Mouse (Mus musculus) monocyte, adult 2 months (primary cell): ENCODE data around the gene Trem1.

Experiments used
- DNase-seq, 2 experiments: peaks; one replicate each; pipeline ENCODE4 v3.0.0; 2022; ENCODE audit warnings: low spot score in 2 of 2, low read depth in 1 of 2

The Trem1 gene

DNA sequence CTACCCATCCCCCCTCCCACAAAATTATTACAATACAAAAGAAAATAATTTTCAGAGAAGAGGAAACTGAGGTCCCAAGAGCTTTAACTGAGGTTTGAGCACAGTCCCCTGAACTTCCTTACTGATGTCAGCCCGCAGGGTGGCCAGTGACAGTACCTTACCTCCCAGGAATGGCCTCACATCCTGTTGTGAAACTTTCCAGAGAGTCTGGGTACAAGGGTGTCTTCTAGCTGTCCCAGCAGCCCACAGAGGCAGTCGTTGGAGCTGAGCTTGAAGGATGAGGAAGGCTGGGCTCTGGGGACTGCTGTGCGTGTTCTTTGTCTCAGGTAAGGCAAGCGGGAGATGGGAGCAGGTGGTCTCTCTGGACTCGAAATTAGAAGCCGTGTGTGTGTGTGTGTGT is at the start of gene Trem1:
Gene Trem1, plus strand, starts transcription at position 251 of the 400 bp plus-strand sequence.
- peak; percentile 65 to 71 for DNase-seq

DNA sequence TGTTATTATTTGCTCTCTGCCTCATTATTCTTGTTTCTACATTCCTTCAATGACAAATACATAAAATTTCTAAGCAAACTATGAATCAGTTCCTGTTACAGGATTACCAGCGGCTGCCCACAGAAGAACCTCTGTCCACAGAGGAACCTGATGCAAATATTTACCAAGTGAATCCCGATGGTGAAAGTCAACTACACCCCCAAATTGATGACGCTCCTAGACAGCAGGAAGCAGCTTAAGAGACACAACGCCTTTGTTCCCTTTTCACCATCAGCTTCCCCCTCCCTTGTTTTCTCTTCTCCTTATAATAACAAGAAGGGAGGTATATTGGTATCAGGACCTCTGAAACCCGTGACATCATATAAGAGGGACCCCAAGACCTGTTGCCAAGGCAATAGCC is 47.3 kb upstream of the Trem1 start:
- peak; percentile 58 to 70 for DNase-seq

DNA sequence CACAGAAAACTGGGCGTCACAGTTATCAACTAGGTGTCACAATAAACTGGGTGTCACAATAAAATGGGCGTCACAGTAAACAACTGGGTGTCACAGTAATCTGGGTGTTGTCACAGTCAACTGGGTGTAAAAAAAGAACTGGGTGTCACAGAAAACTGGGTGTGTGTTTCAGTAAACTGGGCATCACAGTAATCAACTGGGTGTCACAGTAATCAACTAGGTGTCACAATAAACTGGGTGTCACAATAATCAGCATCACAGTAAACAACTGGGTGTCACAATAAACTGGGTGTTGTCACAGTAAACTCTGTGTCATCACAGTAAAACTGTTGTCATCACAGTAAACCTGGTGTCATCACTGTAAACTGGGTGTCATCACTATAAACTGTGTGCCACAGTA is 40.2 kb upstream of the Trem1 start:
- no peak for DNase-seq

DNA sequence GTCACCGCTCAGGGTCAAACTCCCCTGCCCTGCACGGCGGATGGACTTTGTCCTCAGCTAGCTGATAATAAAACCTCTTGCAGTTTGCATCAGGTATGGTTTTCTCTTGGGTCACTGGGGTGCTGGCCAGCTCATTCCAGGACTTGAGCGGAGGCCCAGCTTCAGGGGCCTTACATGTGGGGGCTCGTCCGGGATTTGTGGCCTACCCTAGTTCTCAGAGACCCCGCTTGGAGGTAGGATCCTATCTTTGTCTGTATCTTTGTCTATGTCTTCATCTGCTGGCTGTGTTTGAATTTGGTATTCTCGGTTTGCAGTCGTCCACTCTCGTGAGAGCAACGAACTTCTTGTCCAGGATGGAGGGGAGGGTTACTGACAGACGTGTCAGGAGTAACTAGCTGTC is 29.5 kb upstream of the Trem1 start:
- DNase-seq: no peak

DNA sequence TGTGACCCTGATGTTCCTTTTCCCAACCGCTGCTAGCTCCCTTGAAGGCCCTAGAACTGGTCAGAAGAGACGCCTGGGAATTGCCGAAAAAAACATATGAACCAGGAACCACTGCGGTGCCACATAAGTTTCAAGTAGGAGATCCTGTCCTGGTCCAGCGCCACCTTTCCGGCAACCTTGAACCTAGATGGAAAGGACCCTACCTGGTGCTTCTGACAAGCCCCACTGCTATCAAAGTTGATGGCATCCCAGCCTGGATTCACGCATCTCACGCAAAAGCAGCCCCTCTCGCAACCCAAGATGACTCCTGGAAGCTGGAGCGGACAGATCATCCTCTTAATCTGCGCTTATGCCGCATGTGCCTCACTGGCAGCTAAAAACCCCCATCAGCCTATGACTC is 20.0 kb upstream of the Trem1 start:
- no peak for DNase-seq

DNA sequence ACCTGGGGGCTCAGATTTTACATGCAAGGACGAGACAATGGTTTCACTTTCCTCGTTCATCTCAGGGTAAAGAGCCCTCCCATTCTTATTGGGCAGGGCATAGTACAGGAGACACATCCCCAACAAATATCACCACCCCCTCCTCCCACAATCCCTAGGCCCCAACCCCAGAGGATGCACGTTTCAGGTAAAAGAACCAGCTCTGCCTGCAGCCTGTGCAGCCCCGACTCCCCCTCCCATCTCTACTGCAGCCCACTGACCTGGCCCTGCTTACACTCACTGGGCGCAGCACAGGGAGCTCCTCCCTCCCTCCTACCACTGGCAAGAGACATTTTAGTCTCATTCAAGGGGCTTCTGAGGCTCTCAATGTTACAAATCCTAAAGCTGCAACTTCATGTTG is 19.1 kb upstream of the Trem1 start:
- no peak for DNase-seq

DNA sequence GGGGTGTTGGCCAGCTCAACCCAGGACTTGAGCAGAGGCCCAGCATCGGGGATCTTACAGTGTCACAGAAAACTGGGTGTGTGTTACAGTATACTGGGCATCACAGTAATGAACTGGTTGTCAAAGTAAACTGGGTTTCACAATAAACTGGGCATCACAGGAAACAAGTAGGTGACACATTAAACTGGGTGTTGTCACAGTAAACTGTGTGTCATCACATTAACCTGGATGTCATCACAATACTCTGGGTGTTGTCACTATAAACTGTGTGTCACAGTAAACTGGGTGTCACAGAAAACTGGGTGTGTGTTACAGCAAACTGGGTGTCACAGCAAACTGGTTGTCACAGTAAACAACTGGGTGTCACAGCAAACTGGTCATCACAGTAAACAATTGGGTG is 17.1 kb upstream of the Trem1 start:
- no peak for DNase-seq

DNA sequence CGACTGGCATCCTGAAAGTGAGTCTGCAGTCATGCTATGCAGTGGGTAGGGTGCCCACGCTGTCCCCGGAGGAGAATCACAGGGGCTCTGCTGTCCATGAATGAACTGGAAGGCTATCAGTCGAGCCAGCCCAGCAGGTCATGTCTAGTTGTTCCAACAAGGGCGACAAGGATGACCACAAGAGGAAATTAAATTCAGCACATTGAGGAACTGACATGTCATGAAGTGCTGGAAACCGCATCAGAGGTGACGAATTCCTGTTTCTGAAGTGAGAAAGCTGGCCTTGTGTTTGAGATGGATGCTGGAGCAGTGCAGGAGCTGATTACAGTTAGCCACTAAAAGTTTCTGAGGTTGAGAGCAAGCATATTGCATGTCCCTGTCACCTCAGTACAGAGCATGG is 1.9 kb upstream of the Trem1 start:
- DNase-seq: peak; percentile 33 to 39

DNA sequence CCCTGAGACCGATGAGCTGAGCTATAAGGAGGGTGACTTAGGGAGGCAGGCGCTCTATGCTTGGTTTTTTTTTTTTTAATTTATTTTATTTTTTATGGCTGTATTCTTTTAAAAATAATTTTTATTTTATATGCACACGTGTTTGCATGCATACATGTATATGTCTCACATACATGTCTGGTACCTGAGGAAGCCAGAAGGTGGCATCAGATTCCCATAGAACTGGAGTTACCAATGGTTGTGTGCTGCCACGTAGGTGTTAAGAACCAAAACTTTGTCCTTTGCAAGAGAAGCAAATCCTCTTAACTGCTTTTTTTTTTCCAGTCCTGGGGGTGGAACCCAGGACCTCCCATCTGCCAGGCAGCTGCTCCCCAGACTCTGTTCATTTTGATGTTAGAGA is 1.2 kb downstream of the Trem1 start:
- DNase-seq: no peak

DNA sequence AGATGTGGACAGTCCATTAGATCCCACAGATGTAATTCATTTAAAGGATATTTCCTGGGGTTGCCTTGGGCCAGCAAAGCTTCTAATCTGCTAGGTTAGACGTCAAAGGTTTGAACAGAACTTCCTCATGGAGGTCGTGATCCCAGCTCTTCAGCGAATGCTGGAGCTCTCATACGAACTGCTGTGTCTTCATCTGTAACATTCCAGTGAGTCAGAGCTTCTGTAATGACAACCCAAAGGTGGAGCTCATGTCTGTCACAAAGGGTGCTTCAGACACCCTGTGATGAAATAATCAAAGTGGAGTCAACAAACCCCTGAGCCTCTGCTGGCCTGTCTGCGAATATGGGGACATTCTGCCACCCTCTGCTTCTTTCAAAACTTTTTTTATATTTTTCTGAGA is 2.0 kb downstream of the Trem1 start:
- peak; percentile 17 to 33 for DNase-seq

DNA sequence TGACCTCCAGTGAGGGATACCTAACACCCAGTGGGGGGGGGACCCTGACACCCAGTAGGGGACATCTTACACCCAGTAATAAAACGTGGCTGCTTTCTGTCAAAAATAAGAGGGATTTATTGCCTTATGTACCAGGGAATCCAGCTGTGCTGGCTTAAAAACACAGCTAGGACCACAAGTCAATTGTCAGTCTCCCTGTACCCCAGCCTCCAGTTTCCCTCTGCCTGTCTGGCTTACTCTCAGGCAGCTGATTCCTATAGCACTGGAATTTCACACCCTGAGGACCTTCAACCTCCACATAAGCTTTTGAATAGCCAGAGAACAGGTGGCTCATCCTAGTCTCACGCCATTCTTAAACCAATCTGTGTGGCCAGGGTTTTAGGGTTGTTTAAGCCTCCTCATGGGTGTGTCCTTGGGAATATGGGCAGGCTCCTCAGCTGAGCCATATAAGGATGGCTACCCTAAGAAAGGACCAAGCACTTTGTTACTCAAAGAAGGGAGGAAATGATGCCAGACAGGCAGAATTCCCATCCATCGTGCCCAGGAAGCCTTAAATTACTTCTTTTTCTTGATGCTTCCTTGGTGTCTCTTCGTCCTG is 3.3 kb downstream of the Trem1 start:
- DNase-seq: no peak

DNA sequence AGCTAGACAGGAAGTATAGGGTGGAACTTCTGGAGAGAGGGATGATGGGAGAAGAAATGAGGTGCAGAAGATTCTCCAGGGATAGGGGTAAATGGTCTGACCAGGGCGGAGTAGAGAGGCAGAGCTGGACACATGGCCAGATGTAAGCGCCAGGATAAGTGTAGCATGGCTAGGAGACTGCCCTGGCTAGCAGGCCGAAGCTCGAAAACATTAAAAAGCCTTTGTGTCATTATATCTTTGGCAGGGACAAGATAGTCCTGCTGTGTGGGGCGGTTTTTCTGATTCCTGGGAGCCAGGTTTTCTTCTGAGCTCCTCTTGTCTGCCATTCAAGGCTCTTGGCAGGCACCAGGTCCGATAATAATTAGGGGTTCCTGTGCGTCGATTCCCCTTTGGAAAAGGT is 5.1 kb downstream of the Trem1 start:
- no peak for DNase-seq

DNA sequence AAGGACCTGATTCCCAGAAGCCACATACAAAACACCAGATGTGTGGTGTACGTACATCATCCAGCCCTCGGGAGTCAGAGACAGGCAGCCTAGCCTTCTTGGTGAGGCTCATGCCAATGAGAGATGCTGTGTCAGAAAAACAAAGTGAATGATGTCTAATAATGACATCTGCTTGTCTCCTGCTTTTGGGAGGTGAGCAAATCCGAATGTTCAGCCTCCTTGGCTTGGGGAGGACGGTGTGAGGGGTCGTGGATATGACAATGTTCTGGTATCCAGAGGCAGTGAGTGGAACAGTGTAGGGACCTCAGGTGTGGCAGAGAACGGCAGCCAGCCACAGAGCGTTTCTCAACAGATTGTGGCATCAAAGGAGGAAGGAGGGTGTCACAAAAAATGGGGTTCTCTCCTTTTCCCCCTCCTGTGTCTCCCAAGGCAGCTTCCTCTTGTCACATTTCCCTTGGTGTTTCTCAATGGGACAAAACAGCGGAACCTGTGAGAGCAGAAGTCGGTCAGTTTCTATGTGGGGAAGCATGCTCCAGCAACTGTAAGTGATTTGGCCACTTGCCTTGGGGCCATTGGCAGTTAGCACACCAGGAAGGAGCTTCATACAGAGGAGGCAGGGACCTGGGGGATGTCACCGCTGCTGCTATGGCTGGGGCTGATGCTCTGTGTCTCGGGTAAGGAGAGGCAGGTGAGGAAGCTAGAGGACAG is 14.8 kb downstream of the Trem1 start, which contains the start of gene Trem3:
Gene Trem3, plus strand, starts transcription at position 557 of the 708 bp plus-strand sequence.
- peak; percentile 70 to 75 for DNase-seq

DNA sequence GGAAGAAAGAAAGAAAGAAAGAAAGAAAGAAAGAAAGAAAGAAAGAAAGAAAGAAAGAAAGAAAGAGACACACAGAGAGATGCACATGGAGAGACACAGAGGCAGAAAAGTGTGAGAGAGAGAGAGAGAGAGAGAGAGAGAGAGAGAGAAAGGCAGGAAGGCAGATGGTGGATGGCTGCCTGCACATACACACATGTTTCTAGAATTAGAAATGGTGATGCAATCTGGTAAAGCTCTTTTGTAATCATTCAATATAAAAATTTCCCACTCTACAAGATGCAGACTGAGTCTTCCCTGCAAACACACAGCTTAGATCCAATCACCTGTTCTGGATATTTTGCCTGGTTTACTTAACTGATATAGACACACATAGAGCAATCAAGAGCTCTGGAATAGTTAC is 16.5 kb downstream of the Trem1 start:
- no peak for DNase-seq

DNA sequence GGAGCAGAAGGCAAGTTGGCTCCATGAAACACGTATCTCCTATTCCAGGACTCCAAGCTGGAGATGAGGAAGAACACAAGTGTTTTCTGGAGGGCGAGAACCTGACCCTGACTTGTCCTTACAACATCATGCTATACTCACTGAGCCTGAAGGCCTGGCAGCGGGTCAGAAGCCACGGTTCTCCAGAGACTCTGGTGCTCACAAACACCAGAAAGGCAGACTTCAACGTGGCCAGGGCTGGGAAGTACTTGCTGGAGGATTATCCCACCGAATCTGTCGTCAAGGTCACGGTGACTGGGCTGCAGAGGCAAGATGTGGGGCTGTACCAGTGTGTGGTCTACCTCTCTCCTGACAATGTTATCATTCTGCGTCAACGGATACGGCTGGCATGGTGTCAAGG is 16.9 kb downstream of the Trem1 start:
- no peak for DNase-seq

DNA sequence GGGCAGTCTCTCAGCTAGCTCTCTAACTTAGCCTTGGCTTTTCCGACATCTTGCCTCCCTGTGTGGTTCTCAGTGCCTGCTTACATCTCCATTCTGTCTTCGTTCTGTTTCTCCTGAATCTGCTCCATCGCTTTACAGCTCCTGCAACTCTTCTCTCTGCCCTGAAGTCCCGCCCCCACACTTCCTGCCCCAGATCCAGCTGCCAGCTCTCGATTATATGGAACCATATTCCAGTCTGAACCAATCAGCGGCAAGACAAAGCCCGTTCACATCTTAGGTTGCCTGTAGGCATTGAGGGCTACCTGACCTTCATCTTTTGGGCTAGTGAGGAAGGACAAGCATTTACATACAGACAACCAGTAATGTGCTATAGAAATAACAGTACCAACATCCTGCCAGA is 18.1 kb downstream of the Trem1 start:
- DNase-seq: no peak

DNA sequence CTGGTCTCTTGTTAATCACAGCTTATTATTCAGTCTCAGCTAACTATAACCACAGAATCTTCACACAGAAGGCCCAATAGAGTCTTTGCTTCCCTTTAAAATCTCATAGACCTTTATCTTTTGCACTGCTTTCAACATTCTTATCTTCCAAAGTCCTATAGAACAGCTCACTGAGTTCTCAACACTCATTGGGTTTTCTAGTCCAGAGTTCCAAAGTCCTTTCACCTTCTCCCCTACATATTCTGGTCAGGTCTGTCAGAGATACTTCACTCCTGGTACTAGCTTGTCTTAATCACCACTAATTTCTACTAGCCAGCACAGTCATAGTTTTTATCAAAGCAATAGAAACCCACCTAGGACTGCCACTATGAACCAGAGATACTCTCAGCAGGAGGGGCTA is 24.0 kb downstream of the Trem1 start:
- no peak for DNase-seq

DNA sequence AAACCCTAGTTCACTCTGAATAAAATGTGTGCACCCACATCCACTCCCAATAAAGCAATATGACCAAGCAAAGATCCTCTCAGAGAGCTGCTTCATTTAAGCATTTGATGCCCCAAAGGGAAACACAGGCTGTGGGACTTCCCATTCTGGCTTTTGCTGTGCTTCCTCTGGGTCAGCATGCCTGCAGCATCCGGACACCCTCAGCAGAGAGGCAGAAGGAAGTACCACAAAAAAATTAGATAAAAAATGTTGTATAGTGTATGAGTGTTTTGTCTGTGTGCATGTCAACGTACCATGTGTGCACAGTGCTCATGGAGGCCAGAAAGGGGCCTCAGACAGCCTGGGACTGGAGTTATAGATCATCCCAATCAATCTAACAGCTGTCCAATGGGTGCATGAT is 29.3 kb downstream of the Trem1 start:
- peak in 1 of 2 experiments; percentile 34 for DNase-seq

DNA sequence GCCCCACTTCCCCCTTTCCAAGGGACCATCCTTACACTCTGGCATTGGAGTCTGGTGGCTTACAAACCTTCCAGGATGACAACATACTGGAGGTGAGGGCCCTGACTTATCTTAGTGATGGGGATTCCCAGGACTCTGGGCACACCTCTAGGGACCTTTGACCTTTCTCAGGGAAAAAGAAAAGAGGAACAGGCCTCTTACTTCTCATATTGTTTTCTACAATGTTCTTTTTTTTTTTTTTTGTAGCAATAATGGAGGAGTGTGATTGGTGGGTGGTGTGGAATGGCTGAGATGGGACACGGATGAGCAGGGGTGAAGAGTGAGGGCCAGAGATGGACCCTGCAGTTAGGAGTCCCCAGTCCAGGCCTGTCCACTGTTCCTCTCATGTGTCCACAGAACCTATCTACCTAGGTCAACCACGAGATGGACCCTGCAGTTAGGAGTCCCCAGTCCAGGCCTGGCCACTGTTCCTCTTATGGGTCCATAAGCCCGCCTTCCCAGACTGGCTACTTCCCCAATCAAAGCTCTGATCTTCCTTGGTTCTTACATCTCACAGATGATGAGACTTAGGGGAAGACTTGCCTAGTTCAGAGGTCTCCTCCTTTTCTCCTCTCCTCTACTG is 31.3 kb downstream of the Trem1 start, which contains the start of gene Treml4:
Gene Treml4, plus strand, starts transcription at position 555 of the 622 bp plus-strand sequence.
- DNase-seq: peak in 1 of 2 experiments; percentile 66

DNA sequence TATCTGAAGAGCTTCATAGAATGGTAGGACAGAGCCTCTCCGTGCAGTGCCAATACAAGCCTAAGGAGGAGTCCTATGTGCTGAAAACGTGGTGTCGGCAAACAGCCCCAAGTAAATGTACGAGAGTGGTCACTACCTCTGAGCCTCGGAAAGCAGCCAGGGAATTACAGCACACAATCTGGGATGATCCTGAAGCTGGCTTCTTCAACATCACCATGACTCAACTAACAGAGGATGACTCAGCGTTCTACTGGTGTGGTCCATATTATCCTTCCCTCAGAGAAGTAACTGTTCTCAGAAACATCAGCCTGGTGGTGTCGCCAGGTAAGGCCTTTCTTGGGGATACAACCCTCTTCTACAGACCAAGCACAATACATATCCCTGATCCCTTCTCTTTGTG is 32.1 kb downstream of the Trem1 start:
- no peak for DNase-seq

DNA sequence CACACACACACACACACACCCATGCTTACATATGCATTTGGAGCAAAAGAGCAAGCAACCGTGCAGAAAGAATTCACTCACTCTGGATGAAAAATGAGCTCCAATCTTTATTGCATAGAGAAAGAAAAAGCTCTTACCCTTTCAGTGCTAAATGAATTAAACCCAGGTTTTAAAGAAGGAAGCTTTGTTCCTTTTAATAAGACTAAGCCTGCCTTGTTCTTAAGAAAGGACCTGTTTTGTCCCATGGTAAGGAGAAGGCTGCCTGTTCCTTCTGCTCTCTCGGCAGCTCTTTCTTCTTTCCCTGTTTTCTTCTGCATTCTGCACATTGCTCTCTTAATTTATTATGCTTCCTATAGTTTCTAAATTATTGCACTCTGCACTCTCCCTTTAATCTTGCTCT is 33.6 kb downstream of the Trem1 start:
- no peak for DNase-seq

DNA sequence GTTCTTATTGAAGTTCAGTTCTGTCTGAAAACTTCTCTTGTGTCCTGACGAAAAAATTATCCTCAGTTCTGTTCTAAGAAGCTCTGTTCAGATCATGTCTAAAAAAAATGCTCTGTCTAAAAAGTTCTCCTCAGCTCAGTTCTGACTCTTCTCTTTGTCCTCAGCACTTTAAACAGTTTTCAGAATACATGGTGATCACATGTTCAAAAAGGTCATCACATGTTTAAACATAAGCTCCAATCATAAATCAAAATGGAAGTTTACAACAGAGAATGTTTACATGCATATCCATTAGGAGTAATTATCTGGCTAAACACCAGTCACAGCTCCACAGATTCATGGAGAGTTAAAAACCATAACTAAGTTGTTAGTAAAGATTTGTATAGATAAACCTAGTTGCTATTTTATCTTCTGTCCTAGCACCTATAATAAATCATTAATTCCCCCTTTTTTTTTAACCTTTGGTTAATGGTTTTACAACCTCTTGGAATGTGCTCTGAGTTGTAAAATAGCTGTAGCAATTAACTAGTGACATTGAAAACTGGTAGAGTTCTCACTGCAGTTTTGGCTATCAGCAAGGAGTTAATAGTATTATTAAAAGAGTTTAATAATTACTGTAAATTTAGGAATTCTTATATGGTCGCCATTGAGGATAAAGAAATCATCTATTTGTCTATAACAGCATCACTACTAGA is 34.2 kb downstream of the Trem1 start:
- DNase-seq: no peak
